Mouse (Mus musculus): ENCODE results near the gene Herc3.

GRCm38 (mm10) chr6:58879572-58879971 lies 48.3 kb downstream of the Herc3 start:
- no peak for TF ChIP-seq POLR2A (IDR thresholded peaks at IDR 0.05; ENCODE audit: control insufficient read depth in 1 of 2, insufficient read depth in 1 of 2, low read depth in 1 of 2, low read length in 2 of 2, poor library complexity in 1 of 2)
- no peak for TF ChIP-seq SIN3A (IDR thresholded peaks at IDR 0.05; ENCODE audit: low read length)
- TF ChIP-seq CTCF (IDR thresholded peaks at IDR 0.05 in 2 of 3, conservative IDR thresholded peaks at IDR 0.05 in 1 of 3; ENCODE audit: control insufficient read depth in 1 of 3, insufficient read depth in 1 of 3, low read depth in 2 of 3, low read length in 3 of 3, poor library complexity in 1 of 3, severe bottlenecking in 1 of 3): no peak
- TF ChIP-seq USF1 (IDR thresholded peaks at IDR 0.05; ENCODE audit: low read depth, low read length): no peak
- TF ChIP-seq ZNF384 (IDR thresholded peaks at IDR 0.05; ENCODE audit: low read depth, low read length): no peak

Data from MEL (cell line).